Mouse (Mus musculus) frontal cortex, postnatal 10 days (tissue): ENCODE measurements around the gene Olfr857.
"Not testable (repeated sequence)": the region's sequence is repeated elsewhere in the genome, so short reads cannot be mapped to it uniquely, and the experiment has no call there.

Source experiments
- DNase-seq, 2 experiments: peaks; one replicate each; pipeline ENCODE4 v3.0.0; 2022; ENCODE audit warnings: low spot score in 2 of 2, mixed read lengths in 1 of 2

Gene Olfr857

DNA sequence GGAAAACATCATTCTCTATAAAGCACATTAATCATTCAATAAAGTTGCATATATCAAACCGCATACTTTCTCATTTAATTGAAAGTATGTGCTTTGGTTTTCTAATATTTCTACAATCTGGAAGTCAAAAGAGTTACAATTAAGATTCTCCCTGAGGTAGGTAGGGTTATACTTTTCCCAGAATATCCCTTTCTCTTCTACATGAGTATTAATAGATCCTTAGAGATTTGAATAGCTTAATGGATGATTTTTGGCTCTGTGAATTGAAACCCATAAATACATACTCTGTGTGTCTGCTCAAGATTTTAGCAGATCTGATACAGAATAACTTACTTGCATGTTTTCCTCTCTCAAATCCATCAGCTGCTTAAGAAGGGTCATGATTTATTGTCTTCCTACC, at the start of gene Olfr857:
TSS of gene Olfr857 (plus strand) at position 301 of the 400 bp plus-strand sequence.
- DNase-seq, result no peak

DNA sequence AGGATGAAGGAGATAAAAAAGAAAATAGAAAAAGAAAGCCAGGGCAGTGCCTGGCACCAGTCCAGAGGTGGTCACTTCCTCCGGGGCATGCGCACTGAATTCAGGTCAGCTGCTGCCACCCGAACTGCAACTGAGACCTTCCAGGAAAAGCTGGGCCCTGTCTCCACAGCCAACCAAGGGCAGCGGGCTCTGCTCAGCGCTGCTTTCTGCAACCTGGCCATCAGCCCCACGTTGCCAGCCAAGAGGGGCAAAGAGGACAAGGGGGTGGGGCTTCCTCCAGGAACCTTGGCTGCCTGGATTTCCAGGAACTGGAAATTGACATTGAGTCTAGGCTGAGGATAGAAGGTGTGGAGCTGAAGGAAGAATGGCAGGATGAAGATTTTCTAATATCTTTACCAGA, 19.0 kb upstream of the Olfr857 start:
- no peak for DNase-seq

DNA sequence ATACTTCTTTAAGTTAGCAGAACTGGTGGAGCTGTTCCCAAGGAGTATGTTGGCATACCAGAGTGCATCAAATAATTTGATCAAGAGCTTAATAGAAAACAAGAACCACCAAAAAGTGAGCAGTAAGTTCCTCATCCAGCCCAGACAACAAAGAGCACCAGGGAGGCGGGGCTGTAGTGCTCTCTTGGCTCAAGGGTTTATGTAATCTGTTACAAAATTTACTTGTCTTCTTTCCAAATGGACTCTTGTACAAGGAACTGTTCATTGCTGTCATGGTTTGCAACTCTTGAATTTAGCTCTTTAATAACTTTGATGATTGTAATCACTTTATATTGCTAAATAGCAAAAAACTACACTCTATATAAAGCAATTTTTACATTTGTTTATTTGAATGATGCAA, 17.8 kb upstream of the Olfr857 start:
- no peak for DNase-seq

DNA sequence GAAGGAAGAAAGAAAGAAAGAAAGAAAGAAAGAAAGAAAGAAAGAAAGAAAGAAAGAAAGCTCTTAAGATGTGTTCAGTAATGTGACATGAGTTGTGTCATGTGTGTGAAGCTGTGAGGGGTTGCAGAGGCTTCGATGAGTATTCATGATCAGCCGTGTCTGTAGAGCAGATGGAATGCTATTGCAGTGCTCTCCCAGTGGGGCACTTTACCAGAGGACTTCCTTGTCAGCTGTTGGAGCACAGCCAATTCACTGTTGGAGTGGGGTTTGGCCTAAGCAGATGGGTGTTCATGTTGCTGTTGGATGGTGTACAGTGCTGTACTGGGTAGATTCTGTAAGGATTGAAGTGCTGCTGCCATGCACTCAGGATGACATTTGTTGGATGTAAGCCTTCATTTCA, 16.8 kb upstream of the Olfr857 start:
- no peak for DNase-seq

DNA sequence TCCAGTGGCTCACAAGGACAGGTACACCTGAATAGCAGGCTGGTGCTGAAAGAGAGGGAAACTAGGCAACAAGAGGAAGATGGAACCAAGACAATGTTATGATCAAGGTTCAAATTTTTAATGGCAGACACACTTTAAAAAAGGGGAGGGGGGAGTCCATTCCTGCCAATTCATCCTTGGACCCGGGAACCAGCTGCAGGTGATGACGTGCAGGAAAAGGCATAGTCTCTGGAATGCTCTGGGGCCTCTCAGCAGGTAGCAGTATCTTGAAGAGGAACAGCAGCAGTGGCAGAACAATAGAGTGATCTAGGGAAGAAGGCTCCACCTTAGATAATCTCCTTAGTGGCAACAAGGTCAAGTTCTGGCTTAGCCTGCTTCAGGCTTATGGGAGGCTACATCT, 14.9 kb upstream of the Olfr857 start:
- DNase-seq, result not testable (repeated sequence)

DNA sequence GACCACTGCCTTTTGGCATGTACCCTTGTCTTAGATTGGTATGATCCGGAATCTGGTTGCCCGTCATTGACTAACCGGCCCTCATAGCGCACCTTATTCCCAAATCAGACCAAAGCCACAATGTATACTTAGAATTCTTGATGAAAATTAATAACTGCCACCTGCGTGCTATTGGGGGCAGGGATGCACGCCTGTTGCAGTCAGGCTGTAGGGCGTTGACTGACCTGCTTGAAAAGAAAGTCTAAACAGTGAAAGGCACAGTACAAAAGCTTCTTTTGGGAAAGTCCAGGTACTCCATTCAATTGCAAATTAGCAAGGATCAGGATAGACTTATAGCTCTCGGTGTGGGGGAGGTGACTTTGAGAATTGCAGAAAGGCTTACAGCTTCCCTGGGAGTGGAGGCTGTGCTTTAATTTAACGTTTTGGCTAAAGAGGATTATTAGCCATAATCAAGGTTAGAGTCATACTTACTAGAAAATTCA, 14.3 kb upstream of the Olfr857 start:
- DNase-seq, result not testable (repeated sequence)

DNA sequence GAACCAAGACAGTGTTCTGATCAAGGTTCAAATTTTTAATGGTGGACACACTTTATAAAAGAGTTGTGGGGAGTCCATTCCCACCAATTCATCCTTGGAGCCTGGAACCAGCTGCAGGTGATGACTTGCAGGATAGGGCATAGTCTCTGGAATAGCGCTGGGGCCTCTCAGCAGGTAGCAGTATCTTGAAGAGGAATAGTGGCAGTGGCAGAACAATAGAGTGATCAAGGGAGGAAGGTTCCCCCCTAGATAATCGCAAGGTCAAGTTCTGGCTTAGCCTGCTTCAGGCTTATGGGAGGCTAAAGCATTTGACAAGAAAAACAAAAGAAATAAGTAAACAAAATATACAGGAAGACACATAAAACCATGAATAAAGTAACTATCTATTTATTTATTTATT, 4.7 kb upstream of the Olfr857 start:
- DNase-seq, result not testable (repeated sequence)
